Mouse (Mus musculus) inflammation-experienced regulatory T-cells, adult 6 months (primary cell): ENCODE measurements around the gene Oprm1. TPM values are rescaled to one million over a fixed set of nuclear protein-coding genes. Genes with fewer than 3 reads are reported as not detected.
"Not testable (repeated sequence)": the region's sequence is repeated elsewhere in the genome, so short reads cannot be mapped to it uniquely, and the experiment has no call there.

ENCODE experiments used
- ATAC-seq: one replicate; pipeline ENCODE4 v1.8.0; 2017
- polyA plus RNA-seq, 3 experiments: library from polyadenylated mRNA; unstranded; fragments of 100-300 nt; shearing (Covaris generic); gene quantifications; one replicate each; pipeline ENCODE4 v1.2.1; 2017

Gene Oprm1
- polyA plus RNA-seq: 1 to 10 TPM in 2 of 3 experiments, under 1 TPM in 1; 0.69 to 2.4 (median 1.1) TPM

GRCm38 (mm10) chr10:6758206-6758605, at the start of gene Oprm1:
TSS of gene Oprm1 (plus strand) at chr10:6758506.
- ATAC-seq: no peak

GRCm38 (mm10) chr10:6717181-6717948, 40.9 kb upstream of the Oprm1 start:
- no peak for ATAC-seq

DNA sequence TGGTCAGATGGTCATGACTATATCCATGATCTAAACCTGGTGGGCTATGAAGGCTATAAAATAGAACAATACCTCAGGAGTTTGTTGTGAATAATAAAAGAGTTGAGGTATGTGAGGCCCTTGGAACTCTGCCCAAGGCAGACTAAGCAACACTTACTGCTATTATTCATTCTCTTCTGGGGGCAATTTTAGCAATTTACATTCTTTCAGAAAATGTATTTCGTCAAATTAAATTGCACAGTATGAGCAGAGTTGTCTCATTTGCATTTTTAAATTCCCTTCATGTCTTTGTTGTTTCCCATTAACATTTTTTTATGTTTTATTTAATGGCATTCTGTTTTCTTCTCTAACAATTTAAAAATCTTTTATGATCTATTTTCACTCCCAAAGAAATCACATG, 34.5 kb upstream of the Oprm1 start:
- no peak for ATAC-seq

- no peak for ATAC-seq
Observed at GRCm38 (mm10) chr10:6728469-6728868, 29.8 kb upstream of the Oprm1 start.

- no peak for ATAC-seq
Observed at GRCm38 (mm10) chr10:6753375-6753774, 4.9 kb upstream of the Oprm1 start.

- no peak for ATAC-seq
Observed at GRCm38 (mm10) chr10:6761287-6761811, 3.0 kb downstream of the Oprm1 start, which contains the start of gene Gm10945. TSS of gene Gm10945 (minus strand) at chr10:6761761.

DNA sequence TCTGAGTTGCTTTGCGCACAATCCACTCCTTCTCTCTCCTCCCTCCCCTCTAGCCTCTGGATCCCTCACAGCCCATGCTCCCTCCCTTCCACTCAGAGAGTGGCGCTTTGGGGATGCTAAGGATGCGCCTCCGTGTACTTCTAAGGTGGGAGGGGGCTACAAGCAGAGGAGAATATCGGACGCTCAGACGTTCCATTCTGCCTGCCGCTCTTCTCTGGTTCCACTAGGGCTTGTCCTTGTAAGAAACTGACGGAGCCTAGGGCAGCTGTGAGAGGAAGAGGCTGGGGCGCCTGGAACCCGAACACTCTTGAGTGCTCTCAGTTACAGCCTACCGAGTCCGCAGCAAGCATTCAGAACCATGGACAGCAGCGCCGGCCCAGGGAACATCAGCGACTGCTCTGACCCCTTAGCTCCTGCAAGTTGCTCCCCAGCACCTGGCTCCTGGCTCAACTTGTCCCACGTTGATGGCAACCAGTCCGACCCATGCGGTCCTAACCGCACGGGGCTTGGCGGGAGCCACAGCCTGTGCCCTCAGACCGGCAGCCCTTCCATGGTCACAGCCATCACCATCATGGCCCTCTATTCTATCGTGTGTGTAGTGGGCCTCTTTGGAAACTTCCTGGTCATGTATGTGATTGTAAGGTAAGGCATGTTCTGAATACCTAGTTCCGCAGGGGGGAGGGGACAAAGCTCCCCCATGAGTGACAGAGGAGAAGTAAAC, 30.4 kb downstream of the Oprm1 start:
- no peak for ATAC-seq

- ATAC-seq: no peak
Observed at GRCm38 (mm10) chr10:6790226-6790625, 31.9 kb downstream of the Oprm1 start.

- no peak for ATAC-seq
Observed at GRCm38 (mm10) chr10:6820626-6821025, 62.3 kb downstream of the Oprm1 start.

GRCm38 (mm10) chr10:6842225-6842624, 83.9 kb downstream of the Oprm1 start:
- ATAC-seq: no peak

GRCm38 (mm10) chr10:6846283-6846682, 88.0 kb downstream of the Oprm1 start:
- no peak for ATAC-seq

- no peak for ATAC-seq
Observed at GRCm38 (mm10) chr10:6848162-6848754, 90.0 kb downstream of the Oprm1 start.

DNA sequence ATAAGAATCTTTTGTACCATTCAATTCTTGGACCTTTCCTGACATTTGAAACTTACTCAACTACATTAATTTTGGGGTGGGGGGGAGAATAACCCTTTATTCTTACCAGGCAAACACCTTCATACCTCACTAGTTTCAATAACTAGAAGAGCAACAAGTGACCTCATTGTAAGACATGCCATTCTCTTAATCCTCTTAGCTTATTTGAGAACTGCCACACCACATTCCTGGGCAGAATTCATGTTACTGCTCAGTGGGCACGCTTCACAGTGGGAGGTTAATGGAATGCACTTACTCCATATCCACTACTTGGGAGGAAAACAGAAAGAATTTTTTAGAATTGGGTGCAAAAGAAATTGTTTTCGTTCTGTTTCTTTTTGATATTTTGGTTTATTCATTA, 90.5 kb downstream of the Oprm1 start:
- no peak for ATAC-seq

GRCm38 (mm10) chr10:6855812-6856211, 97.5 kb downstream of the Oprm1 start:
- ATAC-seq: no peak

- ATAC-seq: no peak
Observed at GRCm38 (mm10) chr10:6871418-6872072, 113.2 kb downstream of the Oprm1 start.

DNA sequence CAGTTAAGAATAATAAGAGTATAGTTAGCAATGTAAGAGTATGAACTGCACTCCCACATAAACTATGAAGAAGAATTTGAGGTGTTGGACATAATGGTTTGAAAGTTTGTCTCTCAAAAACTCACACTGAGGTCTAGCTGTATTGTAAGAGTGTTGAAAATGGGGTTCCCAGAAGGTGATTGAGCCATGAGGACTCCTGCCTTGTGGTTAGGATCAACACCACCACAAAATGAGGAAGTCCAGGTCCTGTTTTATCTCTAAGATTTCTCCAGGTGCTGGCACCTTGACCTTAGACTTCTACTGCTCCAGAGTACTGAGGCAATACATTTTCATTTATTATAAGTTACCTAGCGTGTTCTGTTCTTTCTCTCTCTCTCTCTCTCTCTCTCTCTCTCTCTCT, 115.6 kb downstream of the Oprm1 start:
- no peak for ATAC-seq

GRCm38 (mm10) chr10:6878276-6878881, 120.1 kb downstream of the Oprm1 start:
- ATAC-seq: no peak

DNA sequence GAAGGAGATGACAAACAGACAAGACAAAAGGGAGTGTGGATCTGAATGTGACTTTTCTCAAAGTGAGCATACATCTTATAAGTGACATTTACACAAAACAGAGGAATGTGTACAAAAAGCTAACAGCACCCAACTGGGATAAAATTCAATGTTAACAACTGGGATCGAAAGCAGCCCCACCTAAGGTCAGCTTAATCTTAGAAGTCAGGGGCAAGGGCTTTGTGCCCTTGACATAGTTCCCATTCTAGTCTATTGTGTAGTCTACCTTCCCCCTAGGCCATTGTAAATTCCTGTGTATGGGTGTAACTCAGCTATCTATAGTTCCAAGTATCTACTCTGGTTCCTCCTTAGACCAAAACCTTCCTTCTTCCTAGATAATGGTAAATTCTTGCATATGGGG, 123.7 kb downstream of the Oprm1 start:
- not testable (repeated sequence) for ATAC-seq

DNA sequence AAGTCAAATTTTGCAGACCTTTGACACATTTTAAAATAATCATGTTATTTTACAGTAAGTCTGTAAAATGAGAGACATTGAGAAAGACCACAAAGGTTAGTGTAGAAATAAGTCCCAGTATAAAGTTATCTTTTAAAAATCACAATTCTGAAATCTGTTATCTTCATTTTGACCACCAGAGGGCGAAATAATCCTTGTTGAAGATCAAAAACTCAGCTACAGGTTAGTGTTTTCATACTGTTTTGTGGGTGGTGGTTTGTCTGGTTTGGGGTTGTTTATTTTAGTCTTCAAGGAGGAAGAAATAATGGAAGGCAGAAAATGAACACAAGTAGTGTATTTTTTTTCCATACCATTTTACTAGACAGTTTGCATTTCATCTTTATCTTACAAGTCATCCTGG, 127.2 kb downstream of the Oprm1 start:
- peak; percentile 53 for ATAC-seq

- no peak for ATAC-seq
Observed at GRCm38 (mm10) chr10:6889640-6890245, 131.4 kb downstream of the Oprm1 start.

- no peak for ATAC-seq
Observed at GRCm38 (mm10) chr10:6890348-6891009, 132.2 kb downstream of the Oprm1 start.
